Mouse (Mus musculus): Measurements from ENCODE around the gene Bspry. TPM values are rescaled to one million over a fixed set of nuclear protein-coding genes. Genes with fewer than 3 reads are reported as not detected.

Gene Bspry
- total and polyA plus RNA-seq, 3 experiments = 0.19 to 0.50 TPM; not detected in 1

DNA sequence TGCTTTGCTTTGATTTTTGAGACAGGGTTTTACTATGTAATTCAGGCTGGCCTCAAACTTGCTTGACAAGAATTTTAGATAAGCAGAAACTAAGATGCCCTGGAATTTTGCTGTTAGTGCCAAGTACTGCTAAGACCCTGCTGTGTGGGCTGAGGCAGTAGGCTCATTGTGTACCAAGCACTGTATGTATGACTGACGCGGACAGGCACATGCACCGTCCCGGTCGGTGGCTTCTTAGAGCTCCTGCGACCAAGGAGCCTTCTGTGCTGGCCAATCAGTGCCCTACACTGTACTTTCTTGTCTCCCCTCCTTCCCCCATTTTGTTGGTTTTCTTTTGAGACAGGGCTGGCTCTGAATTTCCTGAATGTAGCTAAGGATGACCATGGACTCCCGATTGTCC lies 35.1 kb downstream of the Bspry start:
- Histone ChIP-seq H3K27me3 (ENCODE audit: control insufficient read depth in 1 of 2, insufficient read depth in 2 of 2, low read length in 2 of 2) (no peaks in the 10 kb centered on the region), H3K4me1 (ENCODE audit: control insufficient read depth in 1 of 2, insufficient read depth in 2 of 2, low read length in 2 of 2) (peaks cover 39 to 44% of the 10 kb centered on the region in 2 experiments), H3K9ac (ENCODE audit: control insufficient read depth, low read depth, low read length, poor library complexity, severe bottlenecking) (no peak overlapping the region), H3K27ac (ENCODE audit: control insufficient read depth, low read depth, low read length) (no peak overlapping the region), H3K9me3 (replicated peaks; ENCODE audit: insufficient read depth, low read length) (no peaks in the 10 kb centered on the region), H3K79me2 (ENCODE audit: control insufficient read depth, insufficient read depth, low read length, poor library complexity) (peaks cover 29% of the 10 kb centered on the region), H3K36me3 (ENCODE audit: control insufficient read depth in 1 of 2, insufficient read depth in 2 of 2, low read length in 2 of 2) (peaks cover 4 to 41% of the 10 kb centered on the region in 2 experiments; a peak in 3 of 4 replicates), H3K4me3 (ENCODE audit: control insufficient read depth in 1 of 2, insufficient read depth in 1 of 2, low read depth in 2 of 2, low read length in 2 of 2) (no peak overlapping the region)
- no peak for DNase-seq (ENCODE audit: low read depth, low spot score)
- no peak for TF ChIP-seq HCFC1 (IDR thresholded peaks at IDR 0.05; ENCODE audit: low read depth, low read length)
- TF ChIP-seq MYB (IDR thresholded peaks at IDR 0.05; ENCODE audit: low read depth, low read length) = no peak

DNA sequence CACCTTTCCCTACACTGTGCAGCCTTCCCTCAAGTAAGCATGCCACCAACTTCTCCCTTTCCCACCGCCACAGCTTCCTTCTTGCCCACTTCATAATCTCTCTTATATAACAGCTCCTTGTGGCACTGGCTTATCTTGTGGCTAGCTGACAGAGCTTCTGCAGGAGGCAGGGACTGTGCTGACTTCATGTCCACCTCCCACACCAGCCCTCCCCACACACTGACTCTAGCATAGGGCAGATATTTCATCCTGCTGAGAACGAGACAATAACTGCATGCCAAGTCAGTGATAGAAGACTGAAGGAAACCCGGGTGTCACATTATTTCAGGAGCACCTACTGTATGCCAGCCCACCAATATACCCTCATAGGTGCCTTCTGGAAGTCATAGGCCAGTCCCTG lies 35.6 kb downstream of the Bspry start:
- peak overlapping the region; percentile 28 for H3K9ac ChIP-seq (ENCODE audit: control insufficient read depth, low read depth, low read length, poor library complexity, severe bottlenecking)
- peak; percentile 83 for DNase-seq (ENCODE audit: low read depth, low spot score)

DNA sequence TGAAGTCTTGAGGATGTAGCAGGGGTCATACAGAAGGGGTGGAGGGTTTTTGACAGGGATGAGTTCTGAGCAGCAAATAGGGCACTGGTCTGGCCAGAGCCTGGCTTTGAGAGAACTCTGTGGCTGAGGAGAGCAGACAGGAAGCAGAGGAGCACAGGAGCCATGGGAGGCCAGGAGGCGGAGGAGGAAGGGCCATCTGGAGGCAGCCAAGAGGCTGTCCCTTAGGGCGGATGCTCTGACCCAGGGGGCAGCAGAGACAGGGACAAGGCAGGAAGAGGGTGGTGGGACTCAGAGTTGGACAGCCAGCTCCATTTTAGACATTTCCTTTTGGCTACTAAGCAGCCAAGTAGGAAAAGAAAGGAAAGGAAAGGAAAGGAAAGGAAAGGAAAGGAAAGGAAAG lies 36.2 kb downstream of the Bspry start:
- TF ChIP-seq EP300 (IDR thresholded peaks at IDR 0.05; ENCODE audit: low read depth in 1 of 2, low read length in 2 of 2) (no peak), MAFK (IDR thresholded peaks at IDR 0.05; ENCODE audit: borderline replicate concordance, low read depth, low read length) (no peak), TBP (IDR thresholded peaks at IDR 0.05; ENCODE audit: low read depth, low read length) (no peak), CTCF (IDR thresholded peaks at IDR 0.05 in 2 of 3, conservative IDR thresholded peaks at IDR 0.05 in 1 of 3; ENCODE audit: control insufficient read depth in 1 of 3, insufficient read depth in 1 of 3, low read depth in 2 of 3, low read length in 3 of 3, poor library complexity in 1 of 3, severe bottlenecking in 1 of 3) (peak in 1 of 3 experiments; percentile 11; a peak in 1 of 6 replicates), KAT2A (conservative IDR thresholded peaks at IDR 0.05; ENCODE audit: low read depth, low read length) (no peak)
- DNase-seq (ENCODE audit: low read depth, low spot score) = peak; percentile 50
- Histone ChIP-seq H3K9me3 (replicated peaks; ENCODE audit: insufficient read depth, low read length) (no peaks in the 10 kb centered on the region), H3K4me3 (ENCODE audit: control insufficient read depth in 1 of 2, insufficient read depth in 1 of 2, low read depth in 2 of 2, low read length in 2 of 2) (no peak overlapping the region), H3K27ac (ENCODE audit: control insufficient read depth, low read depth, low read length) (peak overlapping the region; percentile 60), H3K9ac (ENCODE audit: control insufficient read depth, low read depth, low read length, poor library complexity, severe bottlenecking) (peak overlapping the region; percentile 28), H3K4me1 (ENCODE audit: control insufficient read depth in 1 of 2, insufficient read depth in 2 of 2, low read length in 2 of 2) (peaks cover 46 to 50% of the 10 kb centered on the region in 2 experiments), H3K27me3 (ENCODE audit: control insufficient read depth in 1 of 2, insufficient read depth in 2 of 2, low read length in 2 of 2) (no peaks in the 10 kb centered on the region), H3K79me2 (ENCODE audit: control insufficient read depth, insufficient read depth, low read length, poor library complexity) (peaks cover 31% of the 10 kb centered on the region), H3K36me3 (ENCODE audit: control insufficient read depth in 1 of 2, insufficient read depth in 2 of 2, low read length in 2 of 2) (peaks cover 4 to 50% of the 10 kb centered on the region in 2 experiments; a peak in 3 of 4 replicates)

More for the DNA sequence above, 35.6 kb downstream of the Bspry start:
- Histone ChIP-seq H3K9me3 (replicated peaks; ENCODE audit: insufficient read depth, low read length) (no peaks in the 10 kb centered on the region), H3K36me3 (ENCODE audit: control insufficient read depth in 1 of 2, insufficient read depth in 2 of 2, low read length in 2 of 2) (peaks cover 4 to 44% of the 10 kb centered on the region in 2 experiments; a peak in 3 of 4 replicates), H3K27me3 (ENCODE audit: control insufficient read depth in 1 of 2, insufficient read depth in 2 of 2, low read length in 2 of 2) (no peaks in the 10 kb centered on the region), H3K27ac (ENCODE audit: control insufficient read depth, low read depth, low read length) (peak overlapping the region; percentile 60), H3K4me1 (ENCODE audit: control insufficient read depth in 1 of 2, insufficient read depth in 2 of 2, low read length in 2 of 2) (peaks cover 43 to 45% of the 10 kb centered on the region in 2 experiments), H3K79me2 (ENCODE audit: control insufficient read depth, insufficient read depth, low read length, poor library complexity) (peaks cover 31% of the 10 kb centered on the region), H3K4me3 (ENCODE audit: control insufficient read depth in 1 of 2, insufficient read depth in 1 of 2, low read depth in 2 of 2, low read length in 2 of 2) (no peak overlapping the region)
- TF ChIP-seq TAL1 (IDR thresholded peaks at IDR 0.05; ENCODE audit: low read length) (peak; percentile 77), UBTF (IDR thresholded peaks at IDR 0.05; ENCODE audit: borderline replicate concordance, insufficient read depth, low read depth, low read length) (no peak)
